Mouse (Mus musculus) urinary bladder, postnatal 10 days (tissue): ENCODE results near the gene Letmd1.

Experiments
- DNase-seq: peaks from one replicate; pipeline ENCODE4 v3.0.0; 2022; ENCODE audit warnings: low spot score

The Letmd1 gene

DNA sequence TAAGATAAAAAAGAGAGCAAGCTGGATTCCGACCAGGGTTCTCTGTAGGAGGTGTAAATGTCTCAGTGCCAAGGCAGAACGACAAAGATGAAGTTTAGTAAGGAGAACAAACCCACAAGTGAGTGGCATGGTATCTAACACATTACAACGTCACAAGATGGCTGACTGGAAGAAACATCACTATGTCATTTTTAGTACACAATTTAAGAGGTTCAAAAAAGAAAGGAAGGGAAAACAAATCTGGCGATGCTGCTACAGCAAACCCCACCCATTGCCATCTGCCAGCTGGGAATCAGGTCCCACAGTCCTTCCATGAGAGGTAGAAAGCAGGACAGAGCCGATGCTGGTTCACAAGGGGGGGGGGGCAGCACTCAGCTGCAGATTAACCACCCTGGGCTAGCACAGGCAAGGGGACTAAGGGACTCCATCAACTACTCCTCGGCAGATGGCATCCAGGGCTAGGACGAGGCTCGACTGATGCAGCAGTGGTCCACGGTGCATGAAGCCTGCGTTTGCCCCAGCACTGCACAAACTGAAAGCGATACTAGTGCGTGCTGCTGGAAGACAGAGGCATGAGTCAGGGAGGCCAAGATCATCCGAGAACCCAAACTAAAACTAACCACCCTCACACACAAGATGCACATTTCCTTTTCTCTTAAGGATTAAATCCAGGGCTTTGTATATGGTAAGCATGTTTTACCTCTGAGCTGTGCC lies 39.8 kb downstream of the Letmd1 start:
- DNase-seq: no peak

DNA sequence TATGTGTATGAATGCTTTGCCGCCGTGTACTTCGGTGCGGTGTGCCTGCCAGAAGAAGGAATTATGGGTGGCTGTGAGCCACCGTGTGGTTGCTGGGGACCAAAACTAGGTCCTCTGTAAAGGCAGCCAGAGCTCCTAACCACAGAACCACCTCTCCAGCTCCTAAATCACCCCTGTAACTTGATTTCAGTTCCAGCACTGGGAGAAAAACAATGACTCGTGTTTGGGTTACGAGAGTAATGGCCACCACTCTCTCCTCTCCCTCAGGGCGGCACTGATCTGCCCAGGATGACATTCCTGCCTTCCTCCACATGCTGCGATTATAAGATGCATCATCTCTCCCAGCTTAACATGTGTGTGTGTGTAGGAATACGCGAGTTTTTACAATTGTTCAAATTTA lies 41.2 kb downstream of the Letmd1 start:
- no peak for DNase-seq

DNA sequence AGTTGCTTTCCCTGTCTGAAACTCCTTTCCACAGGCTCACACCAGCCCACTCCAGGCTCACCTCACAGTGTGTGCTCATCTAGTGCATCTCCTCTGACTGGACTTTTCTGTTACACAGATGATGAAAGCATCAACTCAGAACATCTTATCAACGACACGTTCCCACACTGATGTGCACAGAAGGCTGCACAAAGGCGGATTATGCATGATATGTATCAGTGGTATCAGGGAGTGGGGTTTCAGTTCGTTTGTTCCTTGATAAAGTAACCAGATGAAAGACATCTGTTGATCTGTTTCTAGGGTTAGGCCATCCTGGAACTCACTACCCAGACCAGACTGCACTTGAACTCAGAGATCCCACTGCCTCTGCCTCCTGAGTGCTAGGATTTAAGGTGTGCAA lies 44.6 kb downstream of the Letmd1 start:
- no peak for DNase-seq

DNA sequence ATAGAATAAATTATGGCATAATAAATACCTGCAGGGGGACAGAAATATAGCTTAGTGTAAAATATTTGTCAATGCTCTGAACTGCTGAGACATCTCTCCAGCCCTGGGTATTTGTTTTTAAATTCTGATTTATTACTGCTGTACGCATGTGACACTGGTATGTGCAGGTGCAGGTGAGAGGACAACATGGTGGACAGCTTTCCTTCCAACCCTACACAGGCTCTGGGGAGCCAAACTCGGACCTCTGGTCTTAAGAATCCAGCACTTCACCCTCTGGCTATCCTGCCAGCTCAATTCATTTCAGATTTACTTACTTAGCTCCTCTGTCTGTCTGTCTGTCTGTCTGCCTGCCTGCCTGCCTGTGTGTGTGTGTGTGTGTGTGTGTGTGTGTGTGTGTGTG lies 46.3 kb downstream of the Letmd1 start:
- no peak for DNase-seq

DNA sequence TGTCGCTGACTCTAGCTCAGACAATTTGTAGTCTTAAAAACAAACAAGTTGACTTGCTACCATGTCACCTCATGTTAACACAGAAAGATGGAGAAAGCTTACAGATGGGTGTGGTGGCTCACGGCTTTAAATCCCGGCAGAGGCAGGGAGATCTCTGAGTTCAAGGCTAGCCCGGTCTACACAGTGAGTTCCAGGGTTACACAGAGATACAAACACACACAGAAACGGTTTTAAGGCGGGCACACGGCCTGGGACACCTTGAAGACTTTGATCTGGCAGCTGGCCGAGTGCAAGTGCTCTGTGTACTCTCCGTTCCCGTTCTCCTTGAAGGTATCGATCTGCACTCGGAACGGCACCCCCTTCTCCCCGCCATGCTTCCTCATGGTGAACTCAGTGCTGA lies 51.5 kb downstream of the Letmd1 start:
- no peak for DNase-seq

DNA sequence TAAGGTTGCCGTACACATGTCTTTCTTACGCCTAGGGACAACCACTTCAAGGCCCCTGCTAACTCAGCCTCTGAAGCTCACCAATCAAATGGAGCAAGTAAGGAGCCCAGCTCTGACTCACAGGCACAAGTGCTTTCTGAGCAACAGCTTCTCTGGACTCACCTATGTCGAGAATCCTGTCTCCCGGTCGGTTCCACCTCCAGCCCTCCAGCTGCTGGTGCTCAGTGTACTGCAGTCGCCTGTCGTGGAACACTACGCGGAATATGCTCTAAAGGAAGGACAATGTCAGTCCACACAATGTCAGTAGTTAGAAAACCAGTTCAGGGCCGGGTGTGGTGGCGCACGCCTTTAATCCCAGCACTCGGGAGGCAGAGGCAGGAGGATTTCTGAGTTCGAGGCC lies 56.6 kb downstream of the Letmd1 start:
- DNase-seq: no peak

DNA sequence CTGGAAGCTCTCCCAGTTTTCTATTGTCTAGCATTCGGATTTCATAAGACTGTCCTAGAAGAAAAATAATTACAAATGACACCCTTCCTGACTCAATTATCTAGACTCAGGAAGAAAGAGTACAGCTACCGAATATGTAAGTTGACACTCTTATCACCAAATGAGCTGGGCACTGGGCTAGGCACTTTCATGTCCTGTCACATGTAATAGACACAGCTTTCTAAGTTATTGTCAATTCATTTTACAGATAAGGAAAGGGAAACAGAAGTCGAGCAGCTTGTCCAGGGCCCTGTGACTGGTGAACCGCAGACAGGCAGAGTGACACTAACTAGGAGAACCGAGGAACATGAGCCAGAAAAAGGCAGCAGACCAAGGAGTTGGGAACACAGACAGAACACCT lies 59.1 kb downstream of the Letmd1 start:
- DNase-seq: no peak
